11 mouse cellular contexts compared by ENCODE assay signal in genomic region chr17:48816588-48817324, GRCm38 (mm10).
DNase-seq lines count a peak whose midpoint lies in the region; ATAC-seq lines count a peak whose summit lies in the region.
"Had no signal": no experiment of that assay in that cellular context is flagged by ENCODE, and none has a peak within 500 bp of the region (broad histone marks: within the 10 kb centered on the region; RNA-seq: fewer than 3 reads in every experiment).

No protein-coding gene starts in this region.

- ATAC-seq in frontal cortex, adult (ENCODE audit: low TSS enrichment): peak; percentile 64
- ATAC-seq: activated CD4-positive, CD25-positive, alpha-beta regulatory T cell, adult 4 months; forebrain, embryonic 15.5 days; inflammation-experienced regulatory T-cells, adult 6 months had no signal

- DNase-seq in frontal cortex, postnatal 14 days (ENCODE audit: low spot score in 2 of 2): no peak
- DNase-seq in right cerebral cortex, adult 18-20 months: peak; percentile 30
- DNase-seq in right cerebral cortex, postnatal 14 days: no peak
- DNase-seq in kidney, adult 8-10 months: peak; percentile 2 to 15
- peak; percentile 59 for DNase-seq in testis, postnatal 10 days (ENCODE audit: low spot score)
- DNase-seq in right cerebral cortex, postnatal 36 days (ENCODE audit: low spot score in 2 of 2): no peak
- DNase-seq in ovary, postnatal 14 days (ENCODE audit: low spot score): no peak

Comparison
In these comparisons a context has a peak if more than half of its experiments do, and no peak if none do; other contexts are left out.
1. DNase-seq: peak in right cerebral cortex, adult 18-20 months (single experiment), kidney, adult 8-10 months (2 of 2) and testis, postnatal 10 days (single experiment); none in frontal cortex, postnatal 14 days (0 of 2), right cerebral cortex, postnatal 14 days (single experiment), right cerebral cortex, postnatal 36 days (0 of 2) and ovary, postnatal 14 days (single experiment).